Mouse (Mus musculus) megakaryocyte, embryonic 14.5 days (primary cell): ENCODE results near the gene Chtop. TPM values are rescaled to one million over a fixed set of nuclear protein-coding genes. Genes with fewer than 3 reads are reported as not detected.

Experiments
- H3K27me3 ChIP-seq: replicated peaks from 2 replicates; pipeline ENCODE3; 2012; ENCODE audit warnings: inconsistent platforms
- H3K36me3 ChIP-seq: replicated peaks from 2 replicates; pipeline ENCODE3; 2012; ENCODE audit warnings: low read length, inconsistent platforms, mixed read lengths
- H3K4me1 ChIP-seq: 2 replicates; pipeline ENCODE4 v1.6.1; 2012; ENCODE audit warnings: inconsistent platforms
- H3K4me3 ChIP-seq: replicated peaks from 2 replicates; pipeline ENCODE3; 2012; ENCODE audit warnings: moderate library complexity, mild to moderate bottlenecking, inconsistent platforms
- H3K9me3 ChIP-seq: 2 replicates; pipeline ENCODE4 v1.6.1; 2012; ENCODE audit warnings: inconsistent platforms
- FLI1 ChIP-seq: IDR thresholded peaks from 2 replicates; pipeline ENCODE4 v1.6.1; 2012; ENCODE audit warnings: low read length, inconsistent platforms, mixed read lengths
- GATA1 ChIP-seq: IDR thresholded peaks from 3 replicates; pipeline ENCODE4 v1.6.1; 2012; ENCODE audit warnings: mixed read lengths, low read length, inconsistent platforms, borderline replicate concordance
- polyA plus RNA-seq: library from polyadenylated mRNA; stranded (reverse); fragments of >175 nt; gene quantifications from 2 replicates; pipeline ENCODE4 v1.2.3, GENCODE M21; 2012; ENCODE audit warnings: low replicate concordance; ENCODE audit not compliant: insufficient read depth

Gene Chtop
- polyA plus RNA-seq, 1 experiment: 68.8 TPM

DNA sequence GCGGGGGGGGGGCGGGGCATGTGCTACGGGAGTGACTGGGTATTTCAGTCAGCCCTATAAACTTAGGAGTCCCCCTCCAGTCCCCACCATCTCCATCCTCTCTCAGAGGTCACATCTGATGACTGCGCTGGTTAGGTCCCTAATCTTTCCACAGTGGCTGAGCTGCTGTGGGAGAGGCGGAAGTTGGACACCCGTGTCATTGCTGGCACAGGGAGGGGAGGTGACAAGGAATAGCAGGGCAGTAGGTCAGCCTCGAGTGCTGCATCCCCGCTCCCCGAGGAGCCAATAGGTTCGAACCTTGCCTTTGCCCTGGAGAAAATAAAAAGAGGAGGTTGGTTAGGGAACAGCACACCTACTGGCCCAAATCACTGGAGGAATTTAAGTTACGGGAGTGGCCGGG is 58.4 kb downstream of the Chtop start:
- Histone ChIP-seq H3K4me1 (peaks cover 42% of the 10 kb centered on the region), H3K9me3 (no peaks in the 10 kb centered on the region), H3K4me3 (peak overlapping the region; percentile 67), H3K36me3 (no peaks in the 10 kb centered on the region), H3K27me3 (peaks cover 17% of the 10 kb centered on the region)
- TF ChIP-seq FLI1 (no peak), GATA1 (no peak)

Other genes with a start within 250 kb of the Chtop start
- gene Dennd4b, start 244.3 kb downstream of the Chtop start, polyA plus RNA-seq: 41.0 and 105 TPM in 2 replicates
- gene Gatad2b, start 216.3 kb downstream of the Chtop start, polyA plus RNA-seq: 2.8 and 3.2 TPM in 2 replicates
- gene Slc27a3, start 119.6 kb downstream of the Chtop start, polyA plus RNA-seq: 2.3 and 3.1 TPM in 2 replicates
- gene Ints3, start 75.9 kb downstream of the Chtop start, polyA plus RNA-seq: 15.5 and 21.9 TPM in 2 replicates
- gene Npr1, start 43.6 kb downstream of the Chtop start, polyA plus RNA-seq: 2.6 TPM in 1 of 2 replicates, not detected in the other
- 10.5 TPM in 1 of 2 replicates, not detected in the other for gene Ilf2, start 33.4 kb downstream of the Chtop start, polyA plus RNA-seq
- gene Snapin, start 18.5 kb downstream of the Chtop start, polyA plus RNA-seq: 3.0 and 5.3 TPM in 2 replicates
- gene S100a1, start 4.9 kb upstream of the Chtop start, polyA plus RNA-seq: 9.9 and 105 TPM in 2 replicates
- gene S100a13, start 4.9 kb upstream of the Chtop start, polyA plus RNA-seq: 3.7 and 30.3 TPM in 2 replicates
- gene S100a14, start 17.4 kb upstream of the Chtop start, polyA plus RNA-seq: 0.10 TPM in 1 of 2 replicates, not detected in the other
- not detected in 2 replicates for gene S100a16, start 27.8 kb upstream of the Chtop start, polyA plus RNA-seq
- gene S100a3, start 51.1 kb upstream of the Chtop start, polyA plus RNA-seq: not detected in 2 replicates
- gene S100a2, start 80.7 kb upstream of the Chtop start, polyA plus RNA-seq: not detected in 2 replicates
- not detected in 2 replicates for gene Gm42674, start 92.4 kb upstream of the Chtop start, polyA plus RNA-seq
- not detected in 2 replicates for gene S100a4, start 94.3 kb upstream of the Chtop start, polyA plus RNA-seq
- not detected in 2 replicates for gene S100a5, start 99.0 kb upstream of the Chtop start, polyA plus RNA-seq
- 1.3 TPM in 1 of 2 replicates, not detected in the other for gene S100a6, start 103.4 kb upstream of the Chtop start, polyA plus RNA-seq
- gene S100a7a, start 144.5 kb upstream of the Chtop start, polyA plus RNA-seq: not detected in 2 replicates
- gene S100a8, start 159.5 kb upstream of the Chtop start, polyA plus RNA-seq: 2.9 TPM in 1 of 2 replicates, not detected in the other
- 33.8 TPM in 1 of 2 replicates, not detected in the other for gene S100a9, start 186.2 kb upstream of the Chtop start, polyA plus RNA-seq
- not detected in 2 replicates for gene Pglyrp4, start 217.4 kb upstream of the Chtop start, polyA plus RNA-seq